Mouse (Mus musculus) heart, embryonic 14.5 days (tissue): Measurements from ENCODE around the gene Slc38a1. TPM values are rescaled to one million over a fixed set of nuclear protein-coding genes. Genes with fewer than 3 reads are reported as not detected.

Source experiments
- ATAC-seq: fragments of 200-750 bp; cut with Nextera tagmentation; 2 replicates; pipeline ENCODE4 v1.8.0; 2017; ENCODE audit warnings: low read depth, moderate TSS enrichment; ENCODE audit not compliant: insufficient number of reproducible peaks, insufficient read depth, low FRiP score
- H3K27ac ChIP-seq, 2 experiments: fragments of 200-500 bp in 1 of 2; fragments of 300-500 bp in 1 of 2; sonication (generic) in 1 of 2; replicated peaks in 1 of 2; 2 replicates each; pipeline ENCODE4 v1.5.1; 2012 to 2014; ENCODE audit warnings: low read depth in 2 of 2, low read length in 2 of 2, control low read depth in 1 of 2, mild to moderate bottlenecking in 1 of 2, mixed read lengths in 1 of 2; ENCODE audit not compliant: control insufficient read depth in 1 of 2, insufficient read depth in 1 of 2
- H3K27me3 ChIP-seq: fragments of 300-500 bp; sonication (generic); 2 replicates; pipeline ENCODE4 v1.6.1; 2014; ENCODE audit warnings: mild to moderate bottlenecking, low read length, control low read depth; ENCODE audit not compliant: control insufficient read depth, insufficient read depth
- H3K36me3 ChIP-seq: fragments of 300-500 bp; sonication (generic); 2 replicates; pipeline ENCODE4 v1.6.1; 2014; ENCODE audit warnings: mild to moderate bottlenecking, control low read depth, low read length, mixed read lengths; ENCODE audit not compliant: control insufficient read depth, insufficient read depth
- H3K4me1 ChIP-seq, 2 experiments: fragments of 200-500 bp in 1 of 2; fragments of 300-500 bp in 1 of 2; sonication (generic) in 1 of 2; 2 replicates each; pipeline ENCODE4 v1.6.1; 2012 to 2014; ENCODE audit warnings: low read length in 2 of 2, control low read depth in 1 of 2, mixed read lengths in 1 of 2; ENCODE audit not compliant: control insufficient read depth in 2 of 2, insufficient read depth in 2 of 2
- H3K4me2 ChIP-seq: fragments of 300-500 bp; sonication (generic); 2 replicates; pipeline ENCODE4 v1.6.1; 2014; ENCODE audit warnings: mild to moderate bottlenecking, low read length
- H3K4me3 ChIP-seq, 2 experiments: fragments of 200-500 bp in 1 of 2; fragments of 300-500 bp in 1 of 2; sonication (generic) in 1 of 2; 2 replicates each; pipeline ENCODE4 v1.5.1; 2012 to 2014; ENCODE audit warnings: low read length in 2 of 2, mild to moderate bottlenecking in 2 of 2, control low read depth in 1 of 2, low read depth in 1 of 2, moderate library complexity in 1 of 2; ENCODE audit not compliant: control insufficient read depth in 1 of 2, insufficient read depth in 1 of 2
- H3K9ac ChIP-seq: fragments of 300-500 bp; sonication (generic); 2 replicates; pipeline ENCODE4 v1.6.1; 2014; ENCODE audit warnings: mild to moderate bottlenecking, low read length
- H3K9me3 ChIP-seq: fragments of 300-500 bp; sonication (generic); 2 replicates; pipeline ENCODE4 v1.6.1; 2016; ENCODE audit warnings: low read length, control low read depth; ENCODE audit not compliant: control insufficient read depth
- WGBS: fragments of 180-500 bp; shearing (Covaris S2); extraction: QIAGEN DNeasy Blood & Tissue Kit; methylation state at CpG from one replicate; pipeline ENCODE4 v1.1.7; 2014; 5-methylcytosine and 5-hydroxymethylcytosine counted together
- polyA plus RNA-seq: library from polyadenylated mRNA; unstranded; fragments of >200 nt; fragmentation: Nextera tagmentation; extraction: Ambion mirVana; gene quantifications from 2 replicates; pipeline ENCODE4 v1.2.1, GENCODE M21; 2014

The Slc38a1 gene
- polyA plus RNA-seq, 1 experiment from 2014 or later = 72.8 TPM

- ATAC-seq = no peak
- Histone ChIP-seq H3K36me3 (peaks cover 39% of the 10 kb centered on the region), H3K4me3 (no peak overlapping the region), H3K4me1 (peaks cover 7 to 41% of the 10 kb centered on the region in 2 experiments), H3K27me3 (no peaks in the 10 kb centered on the region), H3K27ac (no peak overlapping the region), H3K4me2 (no peak overlapping the region), H3K9ac (no peak overlapping the region), H3K9me3 (no peaks in the 10 kb centered on the region)
- WGBS = 71% methylated on average over 6 of the region's 6 CpGs
These were observed 49.3 kb downstream of the Slc38a1 start for GRCm38 (mm10) chr15:96593457-96593856.

GRCm38 (mm10) chr15:96592976-96593375 is 49.7 kb downstream of the Slc38a1 start:
- peaks cover 6 to 37% of the 10 kb centered on the region in 2 experiments for H3K4me1 ChIP-seq
- H3K4me3 ChIP-seq = no peak overlapping the region
- no peak overlapping the region for H3K9ac ChIP-seq
- peaks cover 44% of the 10 kb centered on the region for H3K36me3 ChIP-seq
- WGBS = 86% methylated on average over 13 of the region's 13 CpGs
- H3K27ac ChIP-seq = no peak overlapping the region
- H3K27me3 ChIP-seq = no peaks in the 10 kb centered on the region
- no peaks in the 10 kb centered on the region for H3K9me3 ChIP-seq
- ATAC-seq = no peak
- no peak overlapping the region for H3K4me2 ChIP-seq

GRCm38 (mm10) chr15:96591876-96592417 is 50.8 kb downstream of the Slc38a1 start:
- no peaks in the 10 kb centered on the region for H3K9me3 ChIP-seq
- ATAC-seq = no peak
- peaks cover 49% of the 10 kb centered on the region for H3K36me3 ChIP-seq
- peak overlapping the region; percentile 34 to 58; a peak in 3 of 4 replicates for H3K27ac ChIP-seq
- H3K4me3 ChIP-seq = no peak overlapping the region
- H3K4me1 ChIP-seq = peaks cover 2 to 27% of the 10 kb centered on the region in 2 experiments
- H3K27me3 ChIP-seq = no peaks in the 10 kb centered on the region
- no peak overlapping the region for H3K9ac ChIP-seq
- 69% methylated on average over 10 of the region's 10 CpGs for WGBS
- H3K4me2 ChIP-seq = no peak overlapping the region

GRCm38 (mm10) chr15:96588996-96589657 is 53.6 kb downstream of the Slc38a1 start:
- no peaks in the 10 kb centered on the region for H3K9me3 ChIP-seq
- no peaks in the 10 kb centered on the region for H3K27me3 ChIP-seq
- peaks cover 2 to 15% of the 10 kb centered on the region in 2 experiments; a peak in 3 of 4 replicates for H3K4me1 ChIP-seq
- peaks cover 77% of the 10 kb centered on the region for H3K36me3 ChIP-seq
- no peak overlapping the region for H3K27ac ChIP-seq
- no peak overlapping the region for H3K9ac ChIP-seq
- no peak for ATAC-seq
- H3K4me3 ChIP-seq = no peak overlapping the region
- H3K4me2 ChIP-seq = no peak overlapping the region
- 90% methylated on average over 9 of the region's 9 CpGs for WGBS

- Histone ChIP-seq H3K36me3 (peaks cover 87% of the 10 kb centered on the region), H3K4me2 (no peak overlapping the region), H3K27ac (no peak overlapping the region), H3K4me1 (peaks cover 2 to 13% of the 10 kb centered on the region in 2 experiments; a peak in 3 of 4 replicates), H3K27me3 (no peaks in the 10 kb centered on the region), H3K9me3 (no peaks in the 10 kb centered on the region), H3K9ac (no peak overlapping the region), H3K4me3 (no peak overlapping the region)
- no peak for ATAC-seq
- WGBS = 91% methylated on average over 8 of the region's 8 CpGs
These were observed 54.7 kb downstream of the Slc38a1 start for GRCm38 (mm10) chr15:96587998-96588397.

- Histone ChIP-seq H3K9me3 (no peaks in the 10 kb centered on the region), H3K4me2 (no peak overlapping the region), H3K4me3 (no peak overlapping the region), H3K4me1 (no peaks in the 10 kb centered on the region), H3K27me3 (no peaks in the 10 kb centered on the region), H3K9ac (no peak overlapping the region), H3K36me3 (peaks cover 72% of the 10 kb centered on the region), H3K27ac (no peak overlapping the region)
- 89% methylated on average over 15 of the region's 15 CpGs for WGBS
- ATAC-seq = no peak
These were observed 59.2 kb downstream of the Slc38a1 start for GRCm38 (mm10) chr15:96583371-96584008.

- no peaks in the 10 kb centered on the region for H3K9me3 ChIP-seq
- H3K9ac ChIP-seq = no peak overlapping the region
- no peaks in the 10 kb centered on the region for H3K4me1 ChIP-seq
- no peak overlapping the region for H3K4me3 ChIP-seq
- no peak overlapping the region for H3K4me2 ChIP-seq
- H3K27me3 ChIP-seq = no peaks in the 10 kb centered on the region
- ATAC-seq = no peak
- no peak overlapping the region for H3K27ac ChIP-seq
- 94% methylated on average over 5 of the region's 5 CpGs for WGBS
- peaks cover 72% of the 10 kb centered on the region for H3K36me3 ChIP-seq
These were observed 65.7 kb downstream of the Slc38a1 start for GRCm38 (mm10) chr15:96576998-96577397.
